Mouse (Mus musculus): Measurements from ENCODE around the gene Olfr288.

The Olfr288 gene

DNA sequence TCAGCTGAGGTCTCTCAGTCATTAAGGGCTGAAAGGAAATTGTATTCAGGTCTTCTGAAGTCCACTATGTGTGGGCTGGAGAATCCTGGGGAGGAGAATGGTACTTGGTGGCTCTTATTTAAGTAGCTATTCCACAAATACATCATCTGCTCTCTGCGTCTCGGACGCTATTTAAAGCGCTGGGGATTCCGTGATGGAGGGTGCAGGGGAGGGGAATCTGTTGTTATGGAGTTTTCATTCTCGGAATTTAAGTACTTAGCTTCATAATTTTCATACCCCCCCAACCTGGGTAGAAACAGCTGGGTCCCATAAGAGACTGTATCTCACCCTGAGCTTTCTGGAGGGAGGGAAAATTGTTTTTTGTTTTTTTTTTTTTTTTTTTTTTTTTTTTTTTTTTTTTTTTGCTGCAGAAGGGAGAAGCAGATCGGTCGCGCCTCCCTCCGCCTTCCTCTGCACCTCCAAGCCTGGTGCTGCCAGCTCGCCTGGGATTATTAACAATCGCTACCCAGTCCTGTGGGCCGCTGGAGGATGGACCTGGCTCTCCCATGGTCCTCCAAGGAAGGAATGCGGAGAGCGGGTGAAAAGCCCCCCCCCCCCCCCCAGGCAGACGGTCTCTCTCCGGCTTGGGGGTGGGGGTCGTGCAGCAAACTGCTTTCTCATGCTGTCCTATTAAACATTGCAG, 28.2 kb downstream of the Olfr288 start, which contains the start of gene Ccdc184:
Gene Ccdc184, plus strand, starts transcription at position 196 of the 682 bp plus-strand sequence.
- DNase-seq (ENCODE audit: low spot score): no peak

DNA sequence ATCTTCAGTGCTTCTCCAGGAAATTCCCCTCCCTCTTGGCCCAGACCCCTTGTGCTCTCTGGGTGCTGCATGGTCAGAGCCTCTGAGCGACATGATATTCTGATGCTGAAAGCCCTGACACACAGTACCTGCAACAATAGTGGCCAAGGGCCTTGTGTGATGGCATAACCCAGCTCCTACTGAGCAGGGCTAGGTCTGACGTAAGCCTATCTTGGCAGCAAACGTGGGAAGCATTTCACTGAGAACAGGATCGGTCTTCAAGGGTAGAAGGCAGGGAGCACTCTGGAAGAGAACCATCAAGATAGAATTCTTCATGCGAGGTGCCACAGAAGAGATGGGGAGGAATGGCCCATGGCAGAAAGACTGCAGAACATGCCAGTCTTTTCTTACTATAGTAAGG, 29.8 kb downstream of the Olfr288 start, which contains the start of gene Asb8:
Gene Asb8, minus strand, starts transcription at position 101 of the 400 bp plus-strand sequence.
- DNase-seq (ENCODE audit: low spot score): no peak

DNA sequence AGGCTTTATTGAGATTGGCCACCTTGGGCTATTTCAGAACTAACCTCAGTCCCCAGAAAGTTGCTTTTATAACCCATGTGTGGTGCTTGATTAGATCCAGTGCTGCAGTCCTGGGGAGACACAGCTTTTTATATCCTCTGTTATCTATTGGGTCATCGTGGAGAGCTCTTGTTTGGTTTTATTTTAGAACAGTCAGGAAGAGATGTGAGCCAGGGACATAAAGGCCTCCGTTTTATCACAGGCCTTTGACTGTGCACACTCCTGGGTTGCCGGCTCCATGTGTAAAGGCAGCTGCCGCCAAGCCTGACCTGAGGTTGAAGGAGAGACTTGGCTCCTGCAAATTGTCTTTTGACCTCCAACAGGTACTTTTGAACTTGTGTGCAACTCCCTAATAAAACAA, 32.8 kb downstream of the Olfr288 start:
- no peak for DNase-seq (ENCODE audit: low spot score)

DNA sequence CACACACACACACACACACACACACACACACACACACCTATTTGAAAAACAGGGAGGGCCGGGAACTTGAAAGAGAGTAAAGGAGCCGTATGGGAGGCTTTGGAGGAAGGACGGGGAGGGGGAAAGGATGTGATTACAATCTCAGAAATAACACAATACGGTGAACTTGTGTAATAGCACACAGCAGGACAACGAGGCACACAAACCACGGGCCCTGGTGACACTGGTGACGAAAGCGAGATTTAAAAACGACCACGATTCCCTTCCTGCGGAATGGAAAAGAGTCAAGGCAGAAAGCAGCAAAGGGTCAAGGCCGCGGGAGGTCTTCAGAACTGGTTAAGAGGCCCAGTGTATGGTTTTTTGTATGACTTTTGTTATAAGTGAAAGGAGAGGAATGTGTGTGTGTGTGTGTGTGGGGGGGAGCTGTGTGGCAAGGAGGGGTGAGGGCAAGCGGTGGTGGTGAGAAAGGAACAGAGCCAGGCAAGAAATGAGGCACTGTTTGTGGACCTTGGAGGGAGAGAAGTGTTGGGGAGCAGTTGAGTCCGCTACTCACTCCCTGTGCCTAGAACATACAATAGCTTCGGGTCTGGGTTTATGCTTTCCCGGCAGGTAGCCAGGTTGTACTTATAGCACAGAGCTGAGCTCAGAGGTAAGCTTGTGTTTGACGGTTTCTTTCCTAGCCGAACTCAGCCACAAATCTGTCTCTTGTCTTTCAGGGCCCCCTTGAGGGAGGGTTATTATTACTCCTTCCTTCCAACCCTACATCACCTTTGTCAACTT, 34.1 kb downstream of the Olfr288 start:
- DNase-seq (ENCODE audit: low spot score): no peak

DNA sequence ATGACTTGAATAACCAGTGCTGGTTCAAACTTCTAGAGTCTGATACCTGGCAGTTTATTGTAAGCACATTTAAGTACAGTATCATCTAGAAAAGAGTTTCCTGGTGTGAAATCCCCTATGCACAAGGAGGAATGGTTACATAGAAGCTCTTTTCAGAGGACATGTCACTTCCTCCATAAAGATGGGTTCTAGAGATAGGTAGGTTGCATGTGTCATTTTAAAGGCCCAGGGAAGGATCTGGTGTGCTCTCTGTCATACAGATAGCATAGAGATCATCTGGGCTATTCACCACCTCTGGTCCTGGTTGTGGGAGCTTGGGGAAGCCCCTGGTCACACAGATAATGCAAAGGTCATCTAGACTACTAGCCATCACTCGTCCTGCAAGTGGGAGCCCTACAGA, 38.1 kb downstream of the Olfr288 start:
- DNase-seq (ENCODE audit: low spot score): no peak

DNA sequence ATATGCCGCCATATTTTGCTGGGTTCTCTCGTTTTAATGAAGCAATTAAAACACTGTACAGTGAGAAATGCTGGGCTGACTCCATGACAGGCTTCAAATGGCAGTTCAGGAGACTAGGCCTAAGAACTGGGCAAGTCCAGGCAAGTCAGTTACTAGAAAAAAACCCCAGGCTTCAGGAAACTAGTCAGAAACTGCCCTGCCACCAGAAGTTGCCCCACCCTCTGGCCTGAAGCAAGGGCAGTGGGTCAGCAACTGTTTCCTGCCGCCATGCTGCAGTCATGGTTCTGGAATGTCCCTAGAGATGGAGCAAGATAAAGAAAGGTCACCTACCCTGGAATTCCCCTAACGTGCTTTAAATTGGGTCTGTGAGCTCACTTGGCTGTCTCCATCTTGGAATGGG, 39.4 kb downstream of the Olfr288 start:
- DNase-seq (ENCODE audit: low spot score): no peak

DNA sequence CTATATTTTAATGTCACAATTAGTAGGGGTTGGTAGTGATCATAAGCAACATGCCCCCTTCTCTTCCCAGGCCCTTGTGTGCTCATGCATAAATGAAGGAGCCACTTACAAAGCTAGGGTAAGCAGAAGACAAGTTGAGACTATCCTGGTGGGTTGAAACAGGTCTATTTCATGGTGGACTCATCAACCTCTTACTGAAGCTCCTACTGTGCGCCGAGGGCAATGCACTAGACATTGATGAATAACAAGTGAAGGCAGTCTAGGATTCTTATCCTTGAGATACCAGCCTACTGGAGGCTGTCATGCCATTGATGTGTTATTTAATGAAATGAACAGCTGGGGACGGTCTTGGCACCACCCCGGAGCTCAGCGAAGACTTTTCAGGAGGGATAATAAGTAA, 40.1 kb downstream of the Olfr288 start:
- no peak for DNase-seq (ENCODE audit: low spot score)

DNA sequence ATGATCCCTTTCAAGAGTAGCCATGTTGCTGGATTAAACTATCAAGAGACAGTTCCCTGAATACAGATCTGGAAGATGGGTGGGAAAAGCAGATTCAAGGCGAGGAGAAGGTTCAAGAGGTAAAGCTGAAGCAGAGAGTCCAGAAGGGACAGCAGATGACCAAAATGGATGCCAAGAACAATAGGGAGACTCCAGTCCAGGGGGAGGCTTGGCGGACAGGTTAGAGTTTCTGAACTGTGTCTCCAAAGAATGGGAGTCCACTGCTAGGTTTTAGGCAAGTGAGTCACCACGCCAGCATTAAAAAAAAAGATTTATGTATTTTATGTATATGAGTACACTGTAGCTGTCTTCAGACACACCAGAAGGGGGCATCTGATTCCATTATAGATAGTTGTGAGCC, 40.7 kb downstream of the Olfr288 start:
- no peak for DNase-seq (ENCODE audit: low spot score)

DNA sequence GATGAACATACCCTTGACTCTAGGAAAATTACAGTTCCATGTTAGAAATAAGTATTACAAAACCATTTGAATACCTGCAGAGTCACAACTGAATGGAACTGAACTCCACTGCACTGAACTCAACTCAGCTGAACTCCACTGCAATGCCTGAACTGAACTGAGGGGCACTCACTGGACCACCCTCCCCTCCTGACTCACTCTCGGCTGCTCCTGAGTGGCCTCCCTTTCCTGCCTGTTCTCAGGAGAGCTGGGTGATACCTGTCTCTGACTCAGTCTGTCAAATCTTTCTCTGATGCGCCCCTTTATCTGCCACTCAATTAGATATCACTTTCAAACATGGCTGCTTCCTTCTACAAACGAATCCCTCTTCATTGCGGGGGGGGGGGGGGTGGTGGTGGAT, 41.2 kb downstream of the Olfr288 start:
- no peak for DNase-seq (ENCODE audit: low spot score)

DNA sequence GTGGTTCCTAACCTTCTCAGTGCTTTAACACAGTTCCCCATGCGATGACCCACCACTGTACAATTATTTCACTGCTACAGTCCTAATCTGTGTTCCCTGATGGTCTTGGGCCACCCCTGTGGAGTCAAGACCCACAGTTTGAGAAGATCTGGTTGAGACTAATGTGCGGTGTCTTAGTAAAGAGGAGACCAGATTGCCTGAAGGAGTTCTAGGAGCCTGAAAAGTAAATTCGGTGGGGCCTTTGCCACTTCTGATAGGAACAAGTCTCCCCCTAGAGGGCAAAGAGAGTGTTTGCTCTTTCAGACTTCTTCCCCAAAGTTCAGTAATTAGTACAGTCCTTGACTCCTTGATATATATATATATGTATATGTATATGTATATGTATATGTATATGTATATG, 41.7 kb downstream of the Olfr288 start:
- no peak for DNase-seq (ENCODE audit: low spot score)

DNA sequence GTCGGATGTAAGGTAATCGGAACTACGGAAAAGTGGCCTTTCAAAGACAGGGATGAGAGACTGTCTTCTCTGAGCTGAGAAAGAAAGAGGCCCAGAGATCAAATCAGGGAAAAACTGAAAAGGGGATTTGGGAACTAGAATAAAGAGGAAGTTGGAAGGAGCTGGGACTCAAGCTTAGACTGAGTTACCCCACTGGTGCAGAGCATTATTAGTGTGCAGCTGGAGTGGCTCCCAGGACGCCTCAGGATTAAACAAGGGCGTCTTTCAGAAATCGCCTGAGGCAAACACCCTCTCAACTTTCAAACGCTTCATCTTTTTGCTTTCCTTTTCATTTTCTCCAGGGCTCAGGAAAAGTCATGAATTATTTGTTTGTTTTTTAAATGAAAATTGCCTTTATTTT, 42.4 kb downstream of the Olfr288 start:
- no peak for DNase-seq (ENCODE audit: low spot score)

DNA sequence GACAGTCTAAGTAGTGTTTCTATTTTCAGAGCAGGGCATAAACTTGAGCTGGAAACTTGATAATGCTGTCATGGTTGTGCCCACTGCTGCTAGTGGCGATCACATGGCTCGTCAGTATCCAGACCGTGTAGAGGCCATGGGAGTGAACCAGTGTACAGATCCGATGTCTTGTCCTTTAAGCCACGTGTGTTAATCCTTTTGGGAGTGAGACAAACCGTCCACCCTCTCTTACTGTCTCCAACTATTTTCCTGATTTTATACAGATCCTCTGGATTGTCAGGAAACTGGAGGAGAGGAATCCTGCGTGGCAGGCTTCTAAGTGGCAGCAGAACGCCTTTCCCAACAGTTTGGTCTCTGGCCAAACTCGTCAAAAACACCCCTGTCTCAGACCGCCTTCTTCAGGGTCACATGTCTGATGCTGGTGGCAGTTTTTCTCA, 46.2 kb downstream of the Olfr288 start:
- no peak for DNase-seq (ENCODE audit: low spot score)

DNA sequence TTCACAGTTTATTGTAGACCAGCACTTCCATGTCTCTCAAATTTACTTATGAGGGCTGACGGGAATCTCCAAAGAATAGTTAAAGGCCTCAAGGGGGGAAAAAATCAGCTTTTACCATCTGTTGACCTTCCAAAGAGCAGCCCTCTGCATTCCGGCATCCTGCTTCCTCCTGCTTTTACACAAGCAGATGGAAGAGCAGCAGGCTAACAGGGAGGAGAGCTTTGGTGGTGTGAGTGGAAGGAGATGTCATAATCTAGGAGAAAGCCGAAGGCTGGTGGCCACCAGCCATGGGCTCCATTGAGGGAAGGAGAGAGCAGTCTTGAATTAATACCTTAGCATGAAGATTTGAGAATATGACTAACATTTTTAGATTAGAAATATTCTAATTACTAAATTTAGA, 47.0 kb downstream of the Olfr288 start:
- no peak for DNase-seq (ENCODE audit: low spot score)

DNA sequence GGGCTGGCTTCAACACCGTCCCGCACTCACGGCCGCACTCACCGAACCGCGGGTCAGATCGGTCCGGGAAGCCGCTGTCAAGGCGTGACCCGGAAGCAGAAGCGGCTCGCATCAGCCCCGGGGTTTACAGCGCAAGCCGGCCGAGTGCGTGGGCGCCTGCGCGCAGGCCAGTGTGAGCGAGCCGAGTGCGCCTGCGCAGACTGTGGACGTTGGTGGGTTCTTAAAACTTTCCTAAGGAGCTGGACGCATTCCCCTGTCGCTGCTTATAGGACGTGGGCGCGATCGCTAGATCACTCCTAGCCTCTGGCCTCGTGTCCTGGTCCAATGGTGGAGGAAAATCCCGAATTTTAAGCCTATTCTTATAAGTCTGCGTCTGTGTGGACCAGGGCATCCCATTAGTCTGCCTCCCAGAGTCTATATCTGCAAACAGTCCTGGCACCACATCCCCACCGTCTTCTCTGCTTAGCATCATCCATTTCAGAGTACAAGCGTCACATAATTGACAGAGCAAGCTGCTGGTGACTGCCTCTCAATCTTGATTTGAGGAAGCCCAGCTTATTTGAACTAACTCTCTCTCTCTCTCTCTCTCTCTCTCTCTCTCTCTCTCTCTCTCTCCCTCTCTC, 49.7 kb downstream of the Olfr288 start:
- peak; percentile 62 for DNase-seq (ENCODE audit: low spot score)

DNA sequence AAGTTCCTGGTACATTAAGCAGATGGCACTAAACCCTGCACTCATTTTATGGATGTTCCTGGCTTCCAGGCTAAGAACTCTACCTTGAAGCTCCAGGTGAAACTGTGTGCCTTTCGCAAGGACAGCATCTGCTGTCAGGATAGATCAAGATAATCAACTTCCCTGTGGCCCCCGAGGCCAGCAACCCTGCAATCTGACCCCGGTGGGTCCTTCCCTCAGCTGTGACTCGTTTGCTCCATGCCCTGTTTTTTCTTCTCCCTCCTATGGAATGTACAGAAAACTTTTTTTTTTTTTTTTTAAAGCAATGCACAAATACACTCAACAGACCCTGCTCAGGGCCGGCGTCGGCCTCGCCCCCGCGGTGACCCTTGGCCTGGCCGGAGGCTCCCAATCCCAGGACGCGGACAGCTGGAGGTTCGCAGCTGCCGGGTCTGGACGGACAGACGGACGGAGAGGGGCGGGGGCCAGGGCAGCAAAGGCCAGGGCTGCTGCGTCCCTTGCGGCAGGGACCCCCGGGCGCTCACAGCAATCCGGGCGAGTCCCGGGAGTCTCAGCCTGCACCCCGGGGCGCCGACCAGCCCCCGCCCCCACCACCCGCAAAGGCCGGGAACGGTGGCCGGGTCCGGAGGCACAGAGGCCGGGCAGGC, 50.4 kb downstream of the Olfr288 start:
- no peak for DNase-seq (ENCODE audit: low spot score)

DNA sequence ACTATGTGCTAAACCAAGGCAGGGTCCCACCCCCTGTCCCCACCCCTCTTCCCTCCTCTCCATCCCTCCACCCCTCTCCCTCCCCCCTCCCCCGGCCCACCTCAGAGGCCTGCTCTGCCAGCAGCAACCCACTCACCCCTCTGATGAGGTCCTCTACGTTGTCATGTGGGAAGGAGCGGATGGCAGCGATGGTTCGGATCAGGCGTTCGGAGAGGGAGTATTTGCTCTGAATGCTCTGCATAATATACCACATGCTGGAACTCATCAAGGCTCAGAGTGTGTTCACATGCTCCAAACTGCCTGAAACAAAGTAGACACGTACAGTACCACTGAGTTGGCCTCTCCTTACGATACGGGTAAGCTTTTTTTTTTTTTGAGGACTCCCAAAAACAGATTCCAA, 52.8 kb downstream of the Olfr288 start:
- no peak for DNase-seq (ENCODE audit: low spot score)

DNA sequence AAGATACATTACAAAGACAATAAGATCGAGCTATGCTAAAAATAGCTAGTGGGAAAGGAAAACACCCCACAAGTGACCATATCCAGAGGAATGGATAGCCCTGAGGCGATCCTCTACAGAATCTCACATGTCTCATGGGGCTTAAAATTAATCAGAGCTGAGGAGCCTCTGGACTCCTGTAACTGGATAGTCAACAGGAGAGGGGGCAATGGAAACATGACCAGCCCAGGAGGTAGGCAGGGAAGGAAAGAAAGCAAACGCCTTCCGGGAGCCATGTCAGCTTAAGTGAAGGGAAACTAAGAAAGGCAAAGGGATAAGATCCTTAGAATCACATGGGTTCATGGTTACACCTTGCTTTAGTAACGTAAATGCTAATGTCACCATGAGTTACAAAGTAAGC, 54.5 kb downstream of the Olfr288 start:
- no peak for DNase-seq (ENCODE audit: low spot score)

DNA sequence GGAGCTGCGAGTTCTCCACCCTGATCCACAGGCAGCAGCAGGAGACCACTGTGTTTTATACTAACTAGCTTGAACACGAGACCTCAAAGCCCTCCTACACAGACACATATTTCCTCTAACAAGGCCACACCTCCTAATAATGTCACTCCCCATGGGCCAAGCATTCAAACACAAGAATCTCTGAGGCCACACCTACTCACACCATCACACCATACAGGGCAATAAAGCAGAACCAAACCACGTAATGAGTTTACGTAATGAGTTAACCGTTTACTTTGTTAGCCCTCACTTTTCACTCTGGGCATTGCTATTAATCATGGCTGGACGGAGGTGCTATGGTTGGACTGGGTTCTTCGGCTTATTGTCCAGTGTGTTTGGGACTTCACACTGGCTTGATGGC, 55.6 kb downstream of the Olfr288 start:
- no peak for DNase-seq (ENCODE audit: low spot score)

DNA sequence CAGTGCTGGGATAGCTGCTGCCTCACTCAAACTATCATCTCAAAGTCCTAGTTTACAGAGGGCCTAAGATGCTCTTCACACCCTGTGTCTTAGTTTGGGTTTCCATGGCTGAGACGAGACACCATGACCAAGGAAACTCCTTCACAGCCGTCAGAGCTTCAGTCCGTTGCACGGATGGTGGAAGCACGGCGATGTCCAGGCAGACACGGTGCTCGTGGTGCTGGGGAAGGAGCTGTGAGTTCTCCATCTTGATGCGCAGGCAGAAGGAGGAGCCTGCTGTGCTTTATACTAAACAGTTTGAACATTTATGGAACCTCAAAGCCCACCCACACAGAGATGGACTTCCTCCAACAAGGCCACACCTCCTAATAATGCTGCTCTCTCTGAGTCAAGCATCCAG, 58.5 kb downstream of the Olfr288 start:
- no peak for DNase-seq (ENCODE audit: low spot score)
